9 mouse cellular contexts compared by ENCODE assay signal in genomic region chr3:107188226-107188899, GRCm38 (mm10). TPM values are rescaled to one million over a fixed set of nuclear protein-coding genes. Genes with fewer than 3 reads are reported as not detected.
DNase-seq lines count a peak whose midpoint lies in the region; ATAC-seq lines count a peak whose summit lies in the region.
"Had no signal": no experiment of that assay in that cellular context is flagged by ENCODE, and none has a peak within 500 bp of the region (broad histone marks: within the 10 kb centered on the region; RNA-seq: fewer than 3 reads in every experiment).

No protein-coding gene starts in this region.

- DNase-seq in urinary bladder, postnatal 14 days (ENCODE audit: low spot score), result peak; percentile 27
- no peak for DNase-seq in urinary bladder, adult 2 months (ENCODE audit: low spot score)
- DNase-seq in cerebellum, postnatal 25 days, result peak; percentile 81 to 87
- DNase-seq in heart, postnatal 14 days, result peak; percentile 27 to 56
- DNase-seq in layer of hippocampus, postnatal 36 days, result peak; percentile 55 to 59
- peak; percentile 86 for DNase-seq in midbrain, embryonic 14.5 days
- DNase-seq in telencephalon, adult 2 months (ENCODE audit: low read depth, low spot score), result peak; percentile 54
- no peak for DNase-seq in urinary bladder, postnatal 25 days (ENCODE audit: low spot score)

- H3K9me3 ChIP-seq in midbrain, embryonic 14.5 days (ENCODE audit: control insufficient read depth, low read length), result no peaks in the 10 kb centered on the region
- H3K9me3 ChIP-seq: embryonic facial prominence, embryonic 15.5 days had no signal

- ATAC-seq in midbrain, embryonic 14.5 days (ENCODE audit: low FRiP score, low TSS enrichment), result peak; percentile 72

- no peak overlapping the region for H3K4me3 ChIP-seq in midbrain, embryonic 14.5 days (replicated peaks; ENCODE audit: low read depth, low read length)
- H3K4me3 ChIP-seq: embryonic facial prominence, embryonic 15.5 days had no signal

- intact Hi-C loops in heart, postnatal 14 days (cut with DNase I), result loop anchor here (1.0 to 5.0 kb wide), 2 partner anchors 94 to 286 kb away; no protein-coding TSS in a partner anchor

- H3K36me3 ChIP-seq in midbrain, embryonic 14.5 days (ENCODE audit: control insufficient read depth, insufficient read depth, low read length), result no peaks in the 10 kb centered on the region
- H3K36me3 ChIP-seq: embryonic facial prominence, embryonic 15.5 days had no signal

- H3K27me3 ChIP-seq in midbrain, embryonic 14.5 days (ENCODE audit: control insufficient read depth, insufficient read depth, low read length), result no peaks in the 10 kb centered on the region
- H3K27me3 ChIP-seq: embryonic facial prominence, embryonic 15.5 days had no signal

- H3K9ac ChIP-seq in midbrain, embryonic 14.5 days (replicated peaks; ENCODE audit: low read length), result no peak overlapping the region
- H3K9ac ChIP-seq: embryonic facial prominence, embryonic 15.5 days had no signal

- no peak overlapping the region for H3K27ac ChIP-seq in midbrain, embryonic 14.5 days (replicated peaks; ENCODE audit: low read depth, low read length)
- H3K27ac ChIP-seq: embryonic facial prominence, embryonic 15.5 days had no signal

- WGBS in midbrain, embryonic 14.5 days, result 50% methylated on average over 6 of the region's 6 CpGs

- H3K4me2 ChIP-seq in midbrain, embryonic 14.5 days (ENCODE audit: low read length), result no peak overlapping the region
- H3K4me2 ChIP-seq: embryonic facial prominence, embryonic 15.5 days had no signal

- no peaks in the 10 kb centered on the region for H3K4me1 ChIP-seq in midbrain, embryonic 14.5 days (ENCODE audit: control insufficient read depth, insufficient read depth, low read length)
- H3K4me1 ChIP-seq: embryonic facial prominence, embryonic 15.5 days had no signal

RNA-seq across cellular contexts. Expression of gene Kcna10, which starts 5.5 kb away (rescaled TPM):
- polyA plus RNA-seq in urinary bladder, adult 2 months (2012; rRNA removed), result not detected in 2 replicates
- total RNA-seq in heart, postnatal 14 days (2021), result not detected
- not detected for total RNA-seq in layer of hippocampus, postnatal 36 days (2021)
- polyA plus RNA-seq in midbrain, embryonic 14.5 days (2014; fragmentation: Nextera tagmentation; extraction: Ambion mirVana), result not detected in 2 replicates
- polyA plus RNA-seq: embryonic facial prominence, embryonic 15.5 days had no signal

RNA-seq across cellular contexts. Expression of gene Cym, which starts 33.2 kb away (rescaled TPM):
- 0.07 TPM in 1 of 2 replicates, not detected in the other for polyA plus RNA-seq in urinary bladder, adult 2 months (2012; rRNA removed)
- not detected for total RNA-seq in heart, postnatal 14 days (2021)
- total RNA-seq in layer of hippocampus, postnatal 36 days (2021), result under 1 TPM in 1 of 2 experiments, not detected in 1; 0.30 TPM
- polyA plus RNA-seq in midbrain, embryonic 14.5 days (2014; fragmentation: Nextera tagmentation; extraction: Ambion mirVana), result 0.17 TPM in 1 of 2 replicates, not detected in the other

RNA-seq across cellular contexts. Expression of gene A630076J17Rik, which starts 42.1 kb away (rescaled TPM):
- not detected in 2 replicates for polyA plus RNA-seq in urinary bladder, adult 2 months (2012; rRNA removed)
- not detected for total RNA-seq in heart, postnatal 14 days (2021)
- not detected for total RNA-seq in layer of hippocampus, postnatal 36 days (2021)
- polyA plus RNA-seq in midbrain, embryonic 14.5 days (2014; fragmentation: Nextera tagmentation; extraction: Ambion mirVana), result not detected in 2 replicates
- polyA plus RNA-seq: embryonic facial prominence, embryonic 15.5 days had no signal

RNA-seq across cellular contexts. Expression of gene Prok1, which starts 51.1 kb away (rescaled TPM):
- polyA plus RNA-seq in urinary bladder, adult 2 months (2012; rRNA removed), result 0.03 and 0.04 TPM in 2 replicates
- not detected for total RNA-seq in heart, postnatal 14 days (2021)
- not detected for total RNA-seq in layer of hippocampus, postnatal 36 days (2021)
- polyA plus RNA-seq in midbrain, embryonic 14.5 days (2014; fragmentation: Nextera tagmentation; extraction: Ambion mirVana), result 0.12 and 0.16 TPM in 2 replicates
- polyA plus RNA-seq: embryonic facial prominence, embryonic 15.5 days had no signal

Comparison
In these comparisons a context has a peak if more than half of its experiments do, and no peak if none do; other contexts are left out.
1. DNase-seq: peak in urinary bladder, postnatal 14 days (single experiment), cerebellum, postnatal 25 days (2 of 2), heart, postnatal 14 days (2 of 2), layer of hippocampus, postnatal 36 days (2 of 2), midbrain, embryonic 14.5 days (single experiment) and telencephalon, adult 2 months (single experiment); none in urinary bladder, adult 2 months (single experiment) and urinary bladder, postnatal 25 days (single experiment).